Mouse (Mus musculus) embryonic facial prominence, embryonic 10.5 days (tissue): ENCODE results near the gene Rarb. TPM values are rescaled to one million over a fixed set of nuclear protein-coding genes. Genes with fewer than 3 reads are reported as not detected.

ENCODE experiments used
- DNase-seq: peaks from one replicate; pipeline ENCODE4 v3.0.0-alpha.2; 2017; ENCODE audit warnings: low spot score
- H3K27ac ChIP-seq: fragments of 300-500 bp; sonication (generic); replicated peaks from 2 replicates; pipeline ENCODE4 v1.5.1; 2016; ENCODE audit warnings: mild to moderate bottlenecking
- H3K27me3 ChIP-seq: fragments of 300-500 bp; sonication (generic); replicated peaks from 2 replicates; pipeline ENCODE4 v1.6.1; 2016; ENCODE audit warnings: low read depth, mild to moderate bottlenecking; ENCODE audit not compliant: poor library complexity, severe bottlenecking
- H3K36me3 ChIP-seq: fragments of 300-500 bp; sonication (generic); replicated peaks from 2 replicates; pipeline ENCODE4 v1.6.1; 2016; ENCODE audit warnings: mild to moderate bottlenecking, moderate library complexity
- H3K4me1 ChIP-seq: fragments of 300-500 bp; sonication (generic); 2 replicates; pipeline ENCODE4 v1.6.1; 2016
- H3K4me3 ChIP-seq: fragments of 300-500 bp; sonication (generic); 2 replicates; pipeline ENCODE4 v1.5.1; 2016; ENCODE audit warnings: mild to moderate bottlenecking, moderate library complexity
- H3K9me3 ChIP-seq: fragments of 300-500 bp; sonication (generic); 2 replicates; pipeline ENCODE4 v1.6.1; 2016; ENCODE audit warnings: mild to moderate bottlenecking
- WGBS: fragments of 180-500 bp; shearing (Covaris S2); methylation state at CpG from one replicate; pipeline ENCODE4 v1.1.7; 2016; 5-methylcytosine and 5-hydroxymethylcytosine counted together
- polyA plus RNA-seq: library from polyadenylated mRNA; unstranded; fragments of >200 nt; fragmentation: Nextera tagmentation; extraction: Ambion mirVana; gene quantifications from 2 replicates; pipeline ENCODE4 v1.2.1, GENCODE M21; 2016

The Rarb gene
- polyA plus RNA-seq, 1 experiment from 2014 or later: 27.1 TPM

GRCm38 (mm10) chr14:16483656-16484380 is 335.1 kb downstream of the Rarb start:
- WGBS: 63% methylated on average over 8 of the region's 8 CpGs
- Histone ChIP-seq H3K36me3 (no peaks in the 10 kb centered on the region), H3K27ac (no peak overlapping the region), H3K4me1 (peaks cover 10% of the 10 kb centered on the region), H3K9me3 (no peaks in the 10 kb centered on the region), H3K4me3 (no peak overlapping the region), H3K27me3 (no peaks in the 10 kb centered on the region)
- no peak for DNase-seq

- no peak overlapping the region for H3K4me3 ChIP-seq
- H3K9me3 ChIP-seq: no peaks in the 10 kb centered on the region
- H3K27me3 ChIP-seq: no peaks in the 10 kb centered on the region
- H3K36me3 ChIP-seq: no peaks in the 10 kb centered on the region
- no peak overlapping the region for H3K27ac ChIP-seq
- peaks cover 10% of the 10 kb centered on the region for H3K4me1 ChIP-seq
- WGBS: 69% methylated on average over 6 of the region's 6 CpGs
- no peak for DNase-seq
These were observed 338.3 kb downstream of the Rarb start for GRCm38 (mm10) chr14:16480621-16481020.

- no peaks in the 10 kb centered on the region for H3K9me3 ChIP-seq
- no peaks in the 10 kb centered on the region for H3K36me3 ChIP-seq
- H3K27ac ChIP-seq: no peak overlapping the region
- H3K4me1 ChIP-seq: peaks cover 9% of the 10 kb centered on the region
- no peaks in the 10 kb centered on the region for H3K27me3 ChIP-seq
- H3K4me3 ChIP-seq: no peak overlapping the region
- WGBS: 78% methylated on average over 2 of the region's 2 CpGs
- no peak for DNase-seq
These were observed 339.4 kb downstream of the Rarb start for GRCm38 (mm10) chr14:16479521-16479920.

GRCm38 (mm10) chr14:16478606-16479323 is 340.2 kb downstream of the Rarb start:
- H3K4me1 ChIP-seq: peaks cover 3% of the 10 kb centered on the region; the same call in 1 of the 2 replicates
- no peaks in the 10 kb centered on the region for H3K36me3 ChIP-seq
- no peak overlapping the region for H3K27ac ChIP-seq
- no peaks in the 10 kb centered on the region for H3K9me3 ChIP-seq
- 92% methylated on average over 1 of the region's 1 CpGs for WGBS
- DNase-seq: no peak
- H3K27me3 ChIP-seq: no peaks in the 10 kb centered on the region
- H3K4me3 ChIP-seq: no peak overlapping the region

- DNase-seq: peak; percentile 63
These were observed 370.5 kb downstream of the Rarb start for GRCm38 (mm10) chr14:16448269-16448987.

GRCm38 (mm10) chr14:16447587-16447986 is 371.4 kb downstream of the Rarb start:
- DNase-seq: peak; percentile 47
- no peak overlapping the region for H3K27ac ChIP-seq
- peaks cover 6% of the 10 kb centered on the region; the same call in 1 of the 2 replicates for H3K36me3 ChIP-seq
- H3K9me3 ChIP-seq: no peaks in the 10 kb centered on the region
- H3K27me3 ChIP-seq: no peaks in the 10 kb centered on the region
- H3K4me3 ChIP-seq: no peak overlapping the region
- no peaks in the 10 kb centered on the region; the same call in 1 of the 2 replicates for H3K4me1 ChIP-seq
- WGBS: 36% methylated on average over 3 of the region's 3 CpGs

More at GRCm38 (mm10) chr14:16448269-16448987, 370.5 kb downstream of the Rarb start:
- Histone ChIP-seq H3K27me3 (no peaks in the 10 kb centered on the region), H3K9me3 (no peaks in the 10 kb centered on the region), H3K4me3 (no peak overlapping the region), H3K27ac (no peak overlapping the region), H3K4me1 (no peaks in the 10 kb centered on the region; the same call in 1 of the 2 replicates), H3K36me3 (peaks cover 3% of the 10 kb centered on the region; the same call in 1 of the 2 replicates)
- 61% methylated on average over 4 of the region's 4 CpGs for WGBS

- Histone ChIP-seq H3K36me3 (peaks cover 13% of the 10 kb centered on the region; the same call in 1 of the 2 replicates), H3K9me3 (no peaks in the 10 kb centered on the region), H3K27ac (no peak overlapping the region), H3K27me3 (no peaks in the 10 kb centered on the region), H3K4me1 (no peaks in the 10 kb centered on the region; the same call in 1 of the 2 replicates), H3K4me3 (no peak overlapping the region)
- no peak for DNase-seq
- WGBS: 64% methylated on average over 4 of the region's 4 CpGs
These were observed 374.1 kb downstream of the Rarb start for GRCm38 (mm10) chr14:16444859-16445258.

GRCm38 (mm10) chr14:16439385-16440126 is 379.4 kb downstream of the Rarb start:
- H3K4me1 ChIP-seq: no peaks in the 10 kb centered on the region
- H3K27me3 ChIP-seq: no peaks in the 10 kb centered on the region
- DNase-seq: no peak
- WGBS: 80% methylated on average over 6 of the region's 6 CpGs
- peaks cover 46% of the 10 kb centered on the region for H3K36me3 ChIP-seq
- no peak overlapping the region for H3K4me3 ChIP-seq
- no peak overlapping the region for H3K27ac ChIP-seq
- no peaks in the 10 kb centered on the region for H3K9me3 ChIP-seq

GRCm38 (mm10) chr14:16437386-16437785 is 381.6 kb downstream of the Rarb start:
- Histone ChIP-seq H3K4me1 (no peaks in the 10 kb centered on the region), H3K4me3 (no peak overlapping the region), H3K9me3 (no peaks in the 10 kb centered on the region), H3K36me3 (peaks cover 49% of the 10 kb centered on the region), H3K27ac (no peak overlapping the region), H3K27me3 (no peaks in the 10 kb centered on the region)
- WGBS: 92% methylated on average over 4 of the region's 4 CpGs
- DNase-seq: no peak

- no peaks in the 10 kb centered on the region for H3K4me1 ChIP-seq
- H3K27me3 ChIP-seq: no peaks in the 10 kb centered on the region
- 63% methylated on average over 3 of the region's 3 CpGs for WGBS
- peak; percentile 66 for DNase-seq
- H3K27ac ChIP-seq: no peak overlapping the region
- H3K36me3 ChIP-seq: peaks cover 71% of the 10 kb centered on the region
- H3K9me3 ChIP-seq: no peaks in the 10 kb centered on the region
- H3K4me3 ChIP-seq: no peak overlapping the region
These were observed 384.4 kb downstream of the Rarb start for GRCm38 (mm10) chr14:16434396-16435171.

GRCm38 (mm10) chr14:16433206-16433605 is 385.8 kb downstream of the Rarb start:
- no peak for DNase-seq
- H3K27me3 ChIP-seq: no peaks in the 10 kb centered on the region
- no peaks in the 10 kb centered on the region for H3K9me3 ChIP-seq
- no peaks in the 10 kb centered on the region for H3K4me1 ChIP-seq
- H3K27ac ChIP-seq: no peak overlapping the region
- H3K4me3 ChIP-seq: no peak overlapping the region
- WGBS: 72% methylated on average over 2 of the region's 2 CpGs
- peaks cover 77% of the 10 kb centered on the region for H3K36me3 ChIP-seq
